Mouse (Mus musculus) intestine, embryonic 15.5 days (tissue): ENCODE measurements around the gene Nlrp9a. TPM values are rescaled to one million over a fixed set of nuclear protein-coding genes. Genes with fewer than 3 reads are reported as not detected.
A peak's percentile ranks its signal among the peaks of the same experiment; 100 is the strongest.
"Not testable (repeated sequence)": the region's sequence is repeated elsewhere in the genome, so short reads cannot be mapped to it uniquely, and the experiment has no call there.

ENCODE experiments used
- ATAC-seq: fragments of 200-750 bp; cut with Nextera tagmentation; 2 replicates; pipeline ENCODE4 v1.8.0; 2017; ENCODE audit warnings: moderate TSS enrichment, moderate library complexity
- H3K27ac ChIP-seq: fragments of 300-500 bp; sonication (generic); 2 replicates; pipeline ENCODE4 v1.5.1; 2015; ENCODE audit warnings: mild to moderate bottlenecking, inconsistent platforms
- H3K27me3 ChIP-seq: fragments of 300-500 bp; sonication (generic); replicated peaks from 2 replicates; pipeline ENCODE4 v1.6.1; 2015; ENCODE audit warnings: inconsistent platforms
- H3K36me3 ChIP-seq: fragments of 300-500 bp; sonication (generic); 2 replicates; pipeline ENCODE4 v1.6.1; 2015; ENCODE audit warnings: inconsistent platforms
- H3K4me1 ChIP-seq: fragments of 300-500 bp; sonication (generic); replicated peaks from 2 replicates; pipeline ENCODE4 v1.6.1; 2015; ENCODE audit warnings: inconsistent platforms
- H3K4me2 ChIP-seq: fragments of 300-500 bp; sonication (generic); replicated peaks from 2 replicates; pipeline ENCODE4 v1.6.1; 2015; ENCODE audit warnings: mild to moderate bottlenecking, inconsistent platforms
- H3K4me3 ChIP-seq: fragments of 300-500 bp; sonication (generic); replicated peaks from 2 replicates; pipeline ENCODE4 v1.5.1; 2015; ENCODE audit warnings: inconsistent platforms
- H3K9ac ChIP-seq: fragments of 300-500 bp; sonication (generic); 2 replicates; pipeline ENCODE4 v1.6.1; 2015; ENCODE audit warnings: inconsistent platforms
- H3K9me3 ChIP-seq: fragments of 300-500 bp; sonication (generic); 2 replicates; pipeline ENCODE4 v1.6.1; 2016; ENCODE audit warnings: inconsistent platforms
- WGBS: fragments of 180-500 bp; shearing (Covaris S2); methylation state at CpG from one replicate; pipeline ENCODE4 v1.1.7; 2015; 5-methylcytosine and 5-hydroxymethylcytosine counted together
- polyA plus RNA-seq: library from polyadenylated mRNA; unstranded; fragments of >200 nt; fragmentation: Nextera tagmentation; extraction: Ambion mirVana; gene quantifications from 2 replicates; pipeline ENCODE4 v1.2.1, GENCODE M21; 2015

Nlrp9a gene
- polyA plus RNA-seq, result not detected in 2 replicates

GRCm38 (mm10) chr7:26534723-26535122 is at the start of gene Nlrp9a:
Gene Nlrp9a (plus strand): TSS chr7:26535023.
- not testable (repeated sequence) for H3K9ac ChIP-seq, ATAC-seq, H3K4me3 ChIP-seq, H3K27me3 ChIP-seq, H3K9me3 ChIP-seq, H3K4me1 ChIP-seq, H3K27ac ChIP-seq, H3K4me2 ChIP-seq, H3K36me3 ChIP-seq
- 57% methylated on average over 2 of the region's 2 CpGs for WGBS

DNA sequence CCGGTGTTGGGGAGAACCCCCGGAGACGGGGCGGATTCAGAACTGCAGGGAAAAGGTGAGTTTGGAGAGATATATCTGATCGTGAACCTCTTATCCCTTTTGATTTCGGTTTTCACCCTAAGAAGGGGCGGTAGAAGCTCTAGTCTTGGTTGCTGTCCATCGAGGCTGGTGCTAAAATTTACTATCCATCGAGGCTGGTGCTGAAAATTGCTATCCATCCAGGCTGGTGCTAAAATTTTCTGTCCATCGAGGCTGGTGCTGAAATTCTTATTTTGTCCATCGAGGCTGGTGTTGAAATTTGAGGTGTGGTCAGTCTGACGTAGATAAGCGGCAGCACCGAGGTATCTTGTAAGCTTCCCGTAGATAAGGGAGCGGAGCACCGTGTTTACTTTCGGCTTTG is 45.3 kb upstream of the Nlrp9a start:
- not testable (repeated sequence) for H3K4me1 ChIP-seq, ATAC-seq

GRCm38 (mm10) chr7:26589077-26589476 is 54.3 kb downstream of the Nlrp9a start:
- no peaks in the 10 kb centered on the region for H3K4me1 ChIP-seq
- no peak overlapping the region for H3K4me2 ChIP-seq
- H3K4me3 ChIP-seq, result no peak overlapping the region
- H3K27me3 ChIP-seq, result no peaks in the 10 kb centered on the region
- no peak overlapping the region for H3K9ac ChIP-seq
- H3K27ac ChIP-seq, result no peak overlapping the region
- ATAC-seq, result peak; percentile 62
- H3K9me3 ChIP-seq, result no peaks in the 10 kb centered on the region
- H3K36me3 ChIP-seq, result no peaks in the 10 kb centered on the region

More for the DNA sequence above, 45.3 kb upstream of the Nlrp9a start:
- not testable (repeated sequence) for H3K27ac ChIP-seq, H3K27me3 ChIP-seq, H3K36me3 ChIP-seq, H3K4me2 ChIP-seq, H3K4me3 ChIP-seq, H3K9me3 ChIP-seq, H3K9ac ChIP-seq
- WGBS, result 77% methylated on average over 18 of the region's 18 CpGs

GRCm38 (mm10) chr7:26589774-26590173 is 55.0 kb downstream of the Nlrp9a start:
- WGBS, result 45% methylated on average over 1 of the region's 1 CpGs
- ATAC-seq, result peak; percentile 58; the same call in 1 of the 2 replicates
- H3K36me3 ChIP-seq, result no peaks in the 10 kb centered on the region
- no peaks in the 10 kb centered on the region for H3K27me3 ChIP-seq
- no peak overlapping the region for H3K4me3 ChIP-seq
- H3K27ac ChIP-seq, result no peak overlapping the region
- no peak overlapping the region for H3K9ac ChIP-seq
- H3K4me2 ChIP-seq, result no peak overlapping the region
- no peaks in the 10 kb centered on the region for H3K4me1 ChIP-seq
- no peaks in the 10 kb centered on the region for H3K9me3 ChIP-seq

GRCm38 (mm10) chr7:26618364-26618763 is 83.5 kb downstream of the Nlrp9a start, which contains the start of gene Vmn1r185:
Gene Vmn1r185 (minus strand): TSS chr7:26618464.
- not testable (repeated sequence) for H3K4me3 ChIP-seq, H3K27ac ChIP-seq, H3K9ac ChIP-seq, ATAC-seq, H3K27me3 ChIP-seq, H3K4me2 ChIP-seq, H3K36me3 ChIP-seq, H3K9me3 ChIP-seq, H3K4me1 ChIP-seq
- WGBS, result 71% methylated on average over 1 of the region's 1 CpGs

Other genes with a start within 250 kb of the Nlrp9a start
- not detected in 2 replicates for gene Cyp2a4, start 227.9 kb upstream of the Nlrp9a start, polyA plus RNA-seq
- gene Nlrp9c, start 131.3 kb upstream of the Nlrp9a start, polyA plus RNA-seq, result not detected in 2 replicates
- gene Nlrp4a, start 99.9 kb upstream of the Nlrp9a start, polyA plus RNA-seq, result not detected in 2 replicates
- not detected in 2 replicates for gene Vmn1r185, start 83.4 kb downstream of the Nlrp9a start, polyA plus RNA-seq
- not detected in 2 replicates for gene Cyp2b23, start 151.4 kb downstream of the Nlrp9a start, polyA plus RNA-seq
- gene Cyp2b19, start 222.1 kb downstream of the Nlrp9a start, polyA plus RNA-seq, result not detected in 2 replicates